ENCODE assay signal across 8 mouse cellular contexts in the genomic region with DNA sequence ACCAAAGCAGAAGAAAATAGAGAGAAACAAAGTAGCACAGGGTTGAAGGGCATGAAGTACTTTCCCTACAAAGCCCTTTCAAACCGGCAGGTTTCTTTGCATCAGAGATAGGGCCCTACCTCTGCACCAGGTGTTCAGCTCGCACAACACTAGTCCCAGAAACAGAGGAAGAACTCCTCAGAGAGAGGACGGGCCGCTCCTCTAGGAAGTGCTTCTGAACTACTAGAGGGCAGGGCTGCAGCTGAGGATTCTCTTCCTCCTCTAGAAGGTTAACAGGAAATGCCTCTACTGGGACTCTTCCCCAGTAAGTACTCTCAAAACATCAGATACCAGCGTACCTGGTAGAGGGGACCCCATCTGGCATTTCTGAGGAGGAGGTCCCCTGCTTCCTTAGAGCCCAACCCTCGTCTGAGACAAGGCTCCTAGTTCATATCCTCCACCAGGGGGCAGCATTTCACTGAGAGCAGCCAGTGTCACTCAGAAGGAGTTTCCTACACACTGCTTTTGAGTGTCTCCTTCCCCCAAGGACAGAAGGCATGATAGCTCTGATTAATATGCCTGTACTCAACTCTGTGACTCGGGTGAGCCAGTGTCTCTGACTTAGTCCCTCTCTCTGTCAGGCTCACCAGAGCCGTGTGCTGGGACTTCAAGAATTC.
DNase-seq lines count a peak whose midpoint lies in the region; ATAC-seq and TF ChIP-seq lines count a peak whose summit lies in the region.

No protein-coding gene starts in this region.

- H3K36me3 ChIP-seq in ES-Bruce4 (ENCODE audit: control insufficient read depth, insufficient read depth, low read length, poor library complexity, severe bottlenecking) = no peaks in the 10 kb centered on the region
- H3K36me3 ChIP-seq in liver, postnatal 0 days (replicated peaks; ENCODE audit: insufficient read depth, low read length) = no peaks in the 10 kb centered on the region

- H3K4me3 ChIP-seq in ES-Bruce4 (ENCODE audit: low read depth, low read length) = no peak overlapping the region
- no peak overlapping the region for H3K4me3 ChIP-seq in liver, postnatal 0 days (ENCODE audit: low read depth, low read length)

- no peaks in the 10 kb centered on the region for H3K4me1 ChIP-seq in ES-Bruce4 (ENCODE audit: control insufficient read depth, insufficient read depth, low read length)
- H3K4me1 ChIP-seq in liver, postnatal 0 days (ENCODE audit: insufficient read depth) = peaks cover 3% of the 10 kb centered on the region; the same call in 1 of the 2 replicates

- DNase-seq in 3T3-L1 (ENCODE audit: low read depth, low spot score) = peak; percentile 85
- peak; percentile 32 for DNase-seq in c-Kit-positive CD71-positive TER-119-negative erythroid progenitor cells, embryonic 14.5 days (ENCODE audit: low read depth)
- DNase-seq in frontal cortex, adult 2 months (ENCODE audit: extremely low spot score in 1 of 2, low spot score in 1 of 2) = peak; percentile 7 to 78
- peak; percentile 20 to 44 for DNase-seq in kidney, adult 8-10 months
- peak; percentile 68 for DNase-seq in liver, postnatal 0 days
- DNase-seq in retina, adult 2 months (ENCODE audit: low read depth, low spot score) = peak; percentile 44
- DNase-seq in yolk sac, embryonic 10.5 days (ENCODE audit: low spot score) = peak; percentile 60

- no peak overlapping the region for H3K27ac ChIP-seq in ES-Bruce4 (ENCODE audit: insufficient read depth, low read length)
- H3K27ac ChIP-seq in liver, postnatal 0 days (ENCODE audit: low read depth) = no peak overlapping the region

- no peak for TF ChIP-seq POLR2A in ES-Bruce4 (IDR thresholded peaks at IDR 0.05; ENCODE audit: insufficient read depth, low read length)

- peak; percentile 82 for TF ChIP-seq CTCF in ES-Bruce4 (IDR thresholded peaks at IDR 0.05; ENCODE audit: low read depth, low read length)
- TF ChIP-seq CTCF in liver, postnatal 0 days (IDR thresholded peaks at IDR 0.05; ENCODE audit: low read depth) = peak; percentile 94

- no peak overlapping the region for H3K9ac ChIP-seq in ES-Bruce4 (ENCODE audit: low read depth, poor library complexity, severe bottlenecking)
- no peak overlapping the region for H3K9ac ChIP-seq in liver, postnatal 0 days (replicated peaks)

- no peak for TF ChIP-seq EP300 in ES-Bruce4 (IDR thresholded peaks at IDR 0.05; ENCODE audit: insufficient read depth, low read depth, low read length)
- TF ChIP-seq EP300 in liver, postnatal 0 days (IDR thresholded peaks at IDR 0.05; ENCODE audit: low read depth) = no peak

- H3K27me3 ChIP-seq in ES-Bruce4 (ENCODE audit: control insufficient read depth, insufficient read depth, low read length, poor library complexity, severe bottlenecking) = no peaks in the 10 kb centered on the region
- no peaks in the 10 kb centered on the region for H3K27me3 ChIP-seq in liver, postnatal 0 days (ENCODE audit: insufficient read depth, low read length)

- H3K4me2 ChIP-seq in liver, postnatal 0 days (ENCODE audit: low read depth, low read length) = no peak overlapping the region

- no peaks in the 10 kb centered on the region for H3K9me3 ChIP-seq in ES-Bruce4 (replicated peaks; ENCODE audit: control insufficient read depth, insufficient read depth, low read length, poor library complexity, severe bottlenecking)
- no peaks in the 10 kb centered on the region for H3K9me3 ChIP-seq in liver, postnatal 0 days (ENCODE audit: low read length)

- peak; percentile 56 for ATAC-seq in liver, postnatal 0 days

- 38% methylated on average over 8 of the region's 8 CpGs for WGBS in liver, postnatal 0 days (ENCODE audit: insufficient replicate concordance)

Comparison
In these comparisons a context has a peak if more than half of its experiments do, and no peak if none do; other contexts are left out.
1. DNase-seq: peak in every context shown above with its lines; median percentile 85 in 3T3-L1; 68 in liver, postnatal 0 days; 60 in yolk sac, embryonic 10.5 days; 44 in retina, adult 2 months; 42 in frontal cortex, adult 2 months; 32 in c-Kit-positive CD71-positive TER-119-negative erythroid progenitor cells, embryonic 14.5 days; 32 in kidney, adult 8-10 months.